21 mouse cellular contexts compared by ENCODE assay signal in genomic region chr8:15233241-15233640, GRCm38 (mm10).
DNase-seq lines count a peak whose midpoint lies in the region; ATAC-seq and TF ChIP-seq lines count a peak whose summit lies in the region.
"Had no signal": no experiment of that assay in that cellular context is flagged by ENCODE, and none has a peak within 500 bp of the region (broad histone marks: within the 10 kb centered on the region; RNA-seq: fewer than 3 reads in every experiment).

No protein-coding gene starts in this region.

- H3K9ac ChIP-seq in midbrain, embryonic 15.5 days, result no peak overlapping the region
- H3K9ac ChIP-seq: forebrain, embryonic 13.5 days; forebrain, postnatal 0 days; hindbrain, embryonic 12.5 days; hindbrain, embryonic 15.5 days had no signal

- H3K4me3 ChIP-seq in midbrain, embryonic 15.5 days, result no peak overlapping the region
- H3K4me3 ChIP-seq: forebrain, embryonic 10.5 days; forebrain, embryonic 13.5 days; gastrocnemius, adult 2 months; hindbrain, embryonic 12.5 days; hindbrain, embryonic 15.5 days had no signal

- H3K4me2 ChIP-seq in midbrain, embryonic 15.5 days, result no peak overlapping the region
- H3K4me2 ChIP-seq: forebrain, embryonic 13.5 days; heart, embryonic 11.5 days; hindbrain, embryonic 12.5 days; hindbrain, embryonic 15.5 days had no signal

- in situ Hi-C loops in Patski (cut with MboI; ENCODE audit: low pct_unique_long_range_greater_than_20kb), result no loop called here

- no peak overlapping the region for H3K27ac ChIP-seq in midbrain, embryonic 15.5 days
- H3K27ac ChIP-seq: forebrain, embryonic 10.5 days; forebrain, embryonic 13.5 days; gastrocnemius, adult 2 months; hindbrain, embryonic 12.5 days; hindbrain, embryonic 15.5 days had no signal

- no peaks in the 10 kb centered on the region for H3K36me3 ChIP-seq in midbrain, embryonic 15.5 days (replicated peaks)
- H3K36me3 ChIP-seq: forebrain, embryonic 10.5 days; hindbrain, embryonic 12.5 days; hindbrain, embryonic 15.5 days had no signal

- 66% methylated on average over 8 of the region's 8 CpGs for WGBS in midbrain, embryonic 15.5 days

- no peak for DNase-seq in frontal cortex, postnatal 25 days (ENCODE audit: low spot score in 2 of 2)
- DNase-seq in Patski (ENCODE audit: low read depth, low spot score), result peak; percentile 49
- DNase-seq in retina, embryonic 14.5 days (ENCODE audit: low spot score), result peak; percentile 16
- DNase-seq in gastrocnemius, adult 18-20 months (ENCODE audit: low spot score), result no peak
- DNase-seq: adrenal gland, adult 2 months; adrenal gland, postnatal 14 days; cerebellum, adult 11-12 months; cerebellum, adult 8-10 months; cerebellum, postnatal 10 days; cerebellum, postnatal 36 days; forebrain, postnatal 0 days; gastrocnemius, adult 2 months; gastrocnemius, postnatal 14 days; heart, adult 11 months had no signal

- TF ChIP-seq CTCF in Patski (IDR thresholded peaks at IDR 0.05), result no peak

- peak; percentile 47 for ATAC-seq in frontal cortex, adult (ENCODE audit: low TSS enrichment)
- ATAC-seq in Patski, result peak; percentile 95
- ATAC-seq in midbrain, embryonic 15.5 days (replicated peaks), result no peak
- ATAC-seq: forebrain, embryonic 13.5 days; forebrain, postnatal 0 days had no signal

- H3K4me1 ChIP-seq in midbrain, embryonic 15.5 days, result no peaks in the 10 kb centered on the region
- H3K4me1 ChIP-seq: forebrain, embryonic 13.5 days; hindbrain, embryonic 12.5 days; hindbrain, embryonic 15.5 days had no signal

- no peaks in the 10 kb centered on the region for H3K27me3 ChIP-seq in Patski
- H3K27me3 ChIP-seq in midbrain, embryonic 15.5 days (replicated peaks), result no peaks in the 10 kb centered on the region
- H3K27me3 ChIP-seq: forebrain, embryonic 13.5 days; hindbrain, embryonic 12.5 days; hindbrain, embryonic 15.5 days had no signal

- no peaks in the 10 kb centered on the region for H3K9me3 ChIP-seq in midbrain, embryonic 15.5 days
- H3K9me3 ChIP-seq: forebrain, embryonic 10.5 days; forebrain, embryonic 13.5 days; hindbrain, embryonic 12.5 days; hindbrain, embryonic 15.5 days had no signal

- CTCF ChIA-PET in Patski (lab: Charles Lee), result interaction anchor here (1.4 kb wide), 1 partner anchor 12 kb away, joined by 3 read pairs; no protein-coding TSS in a partner anchor

- POLR2A ChIA-PET in Patski (lab: Charles Lee), result no interaction called here

Comparison
In these comparisons a context has a peak if more than half of its experiments do, and no peak if none do; other contexts are left out.
1. DNase-seq: peak in Patski (single experiment) and retina, embryonic 14.5 days (single experiment); none in frontal cortex, postnatal 25 days (0 of 2) and gastrocnemius, adult 18-20 months (single experiment).